Mouse (Mus musculus) heart, postnatal 0 days (tissue): ENCODE data around the gene Zfp180.

Experiments used
- CTCF ChIP-seq: IDR thresholded peaks from 2 replicates; pipeline ENCODE4 v1.5.1; 2016; ENCODE audit warnings: antibody characterized with exemption, control low read depth, low read depth
- EP300 ChIP-seq: IDR thresholded peaks from 2 replicates; pipeline ENCODE4 v1.6.1; 2016; ENCODE audit warnings: antibody characterized with exemption, low read depth

DNA sequence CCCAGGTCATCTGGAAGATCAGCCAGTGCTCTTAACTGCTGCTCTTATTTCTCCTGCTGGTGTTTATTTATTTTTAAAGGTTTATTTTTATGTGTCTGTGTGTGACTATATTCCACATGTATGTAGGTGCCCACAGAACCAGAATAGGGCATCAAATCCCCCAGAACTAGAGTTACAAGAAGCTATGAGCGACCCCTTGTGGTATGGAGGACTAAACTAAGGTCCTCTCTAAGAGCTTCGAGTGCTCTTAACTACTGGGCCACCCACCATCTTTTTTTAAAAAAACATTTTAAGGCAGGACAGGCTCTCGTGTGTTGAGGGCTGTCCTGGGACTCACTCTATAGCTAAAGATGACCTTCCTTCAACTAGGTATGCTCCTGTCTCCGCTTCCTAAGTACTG lies 5.1 kb downstream of the Zfp180 start:
- TF ChIP-seq CTCF = no peak
- TF ChIP-seq EP300 = no peak
